Mouse (Mus musculus) hindlimb bud, embryonic 11.5 days (tissue): ENCODE results near the gene Snd1.

Experiments used
- DNase-seq: peaks from one replicate; pipeline ENCODE4 v3.0.0-alpha.2; 2012; ENCODE audit warnings: low read depth, low spot score; ENCODE audit errors: extremely low spot score

Snd1 gene

DNA sequence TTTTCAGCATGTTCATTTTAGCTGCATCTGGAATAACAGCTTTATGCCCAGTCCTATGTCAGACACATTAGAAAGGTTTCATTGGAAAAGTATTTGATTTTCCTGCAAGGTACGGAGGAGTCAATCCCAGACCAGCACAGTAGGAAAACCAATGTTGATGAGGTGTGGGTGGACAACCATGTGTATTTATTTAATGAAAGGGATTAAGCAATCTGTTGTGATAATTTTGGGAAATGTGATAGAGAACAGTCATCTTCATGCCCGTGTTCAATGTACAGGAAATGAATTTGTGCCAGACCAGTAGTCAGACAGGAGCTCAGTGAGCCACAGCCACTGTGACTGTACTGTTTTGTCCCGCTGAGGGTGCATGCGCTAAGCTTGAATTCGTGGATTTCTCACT, 212.8 kb downstream of the Snd1 start:
- DNase-seq, result no peak

DNA sequence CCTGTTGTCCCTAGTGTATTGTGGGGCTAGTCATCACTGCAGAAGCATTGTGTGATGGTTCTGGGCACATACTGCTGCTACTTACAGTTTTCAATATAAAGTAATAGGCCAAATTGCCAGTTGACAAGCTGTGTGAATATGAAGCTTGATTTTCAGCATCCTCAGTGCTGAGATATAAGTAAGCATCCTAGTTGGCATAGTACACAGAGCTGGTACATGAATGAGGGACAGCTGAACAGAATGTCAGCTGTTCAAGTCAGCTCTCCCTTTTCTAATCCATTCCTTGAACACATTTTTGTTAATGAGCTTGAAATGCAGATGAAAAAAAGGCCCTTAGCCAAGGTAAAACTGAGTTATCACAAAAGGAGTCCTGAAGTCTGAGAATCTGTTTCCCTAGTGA, 217.7 kb downstream of the Snd1 start:
- DNase-seq, result no peak

DNA sequence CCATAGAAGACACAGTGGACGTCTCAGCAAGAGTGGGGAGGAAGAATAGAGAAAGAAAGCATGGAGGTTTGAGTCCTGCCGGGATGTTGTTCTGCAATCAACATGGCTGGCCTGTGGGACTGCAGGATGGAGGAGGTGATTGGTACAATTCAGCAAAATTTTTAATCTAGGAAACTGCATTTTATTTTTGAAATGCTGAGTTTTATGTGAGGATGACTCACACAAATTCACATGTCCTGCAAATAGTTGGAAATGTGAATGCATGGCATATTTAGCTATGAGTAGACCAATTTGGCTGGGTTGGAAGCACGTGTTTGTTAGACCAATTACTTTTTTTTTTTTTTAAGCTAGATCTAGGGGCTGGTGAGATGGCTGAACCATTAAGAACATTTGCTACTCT, 222.3 kb downstream of the Snd1 start:
- no peak for DNase-seq

DNA sequence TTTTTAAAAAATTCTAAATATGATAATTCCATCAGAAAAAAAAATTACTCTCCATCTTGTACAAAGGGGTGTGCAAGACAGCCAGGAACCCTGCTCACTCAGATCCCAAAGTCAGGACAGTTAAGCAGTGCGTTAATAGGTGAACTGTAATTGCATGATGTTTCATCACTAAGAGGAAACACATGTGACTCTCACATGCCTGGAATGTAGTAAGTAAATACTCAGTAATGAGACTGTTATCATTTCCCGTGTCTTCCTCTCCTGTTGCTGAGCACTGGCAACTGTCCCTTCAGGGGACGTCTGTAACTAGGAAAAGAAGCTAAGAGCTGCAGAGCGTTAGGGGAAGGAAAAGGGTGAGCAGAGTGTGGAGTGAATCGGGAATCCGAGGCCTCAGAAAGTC, 229.7 kb downstream of the Snd1 start:
- no peak for DNase-seq

DNA sequence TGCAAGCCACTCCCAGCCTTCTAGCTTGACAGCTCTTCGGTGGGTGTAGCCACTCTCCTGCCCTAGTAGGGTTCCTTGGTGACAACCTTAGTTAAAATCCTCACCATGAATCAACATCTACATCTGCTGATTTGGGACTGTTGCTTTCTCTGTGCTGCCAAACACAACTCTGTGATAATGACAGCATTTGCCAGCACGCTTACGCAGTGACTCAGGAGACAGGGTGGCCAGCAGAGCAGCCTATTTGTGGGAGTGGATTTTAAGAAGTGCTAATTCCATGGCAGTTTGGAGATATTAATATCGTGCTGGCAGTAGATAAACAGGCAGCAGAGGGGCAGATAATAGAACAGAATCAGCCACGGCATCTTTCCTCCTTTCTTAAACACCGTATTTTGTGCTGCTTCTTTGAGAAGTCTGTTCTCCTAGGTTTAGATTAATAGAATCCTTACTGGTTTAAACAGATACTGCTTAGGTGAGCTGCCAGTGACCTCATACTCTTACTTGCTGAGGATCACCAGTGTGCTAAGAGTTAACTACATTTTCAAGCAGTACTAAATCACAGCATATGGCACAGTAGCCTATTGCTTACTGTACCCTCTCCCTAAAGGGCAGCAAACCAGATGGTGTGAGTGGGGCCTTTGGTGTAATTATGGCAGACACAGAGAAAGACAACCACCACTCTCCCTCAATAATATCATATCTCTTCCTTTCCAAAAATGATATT, 230.6 kb downstream of the Snd1 start:
- DNase-seq, result no peak

DNA sequence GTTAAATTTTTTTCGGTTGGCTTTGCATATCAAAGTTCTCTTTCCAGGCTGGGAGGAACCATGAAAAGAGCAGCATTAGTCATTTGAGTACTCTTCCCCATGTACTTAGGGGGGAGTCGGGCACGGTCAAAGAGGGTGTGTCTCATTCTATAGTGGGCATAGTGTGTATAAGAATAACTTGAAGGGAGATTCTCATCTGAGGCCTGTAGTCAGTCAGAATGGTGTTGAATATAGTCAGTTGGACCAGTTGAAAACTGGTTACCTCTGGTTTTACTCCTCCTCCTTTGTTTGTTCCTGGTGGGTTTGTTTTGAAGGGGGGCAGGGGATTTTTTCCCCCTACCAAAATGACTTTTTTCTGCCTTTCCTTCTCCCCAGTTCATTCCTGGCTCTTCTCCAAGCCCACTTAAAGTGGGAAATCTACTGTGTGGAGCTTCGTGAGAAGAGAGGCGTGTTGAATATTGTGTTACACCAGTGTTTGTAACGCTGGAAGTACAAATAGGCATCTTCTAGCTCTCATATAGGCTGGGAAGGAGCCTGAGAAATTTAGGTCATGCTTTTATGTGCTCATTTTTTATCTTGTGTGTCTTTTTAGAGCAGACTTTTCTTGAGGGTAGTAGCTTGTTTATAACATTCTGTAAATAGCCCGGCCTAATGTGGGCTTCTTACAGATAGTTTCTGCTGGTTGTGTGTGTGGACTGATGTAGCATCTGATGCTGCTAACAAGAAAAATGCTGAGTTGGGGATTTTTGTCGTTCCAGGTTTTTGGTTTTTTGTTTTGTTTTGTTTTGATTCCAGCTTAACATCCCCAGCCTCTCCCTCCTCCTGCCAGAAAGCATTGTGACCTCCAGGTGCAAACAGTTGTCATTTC, 231.4 kb downstream of the Snd1 start:
- DNase-seq, result no peak

DNA sequence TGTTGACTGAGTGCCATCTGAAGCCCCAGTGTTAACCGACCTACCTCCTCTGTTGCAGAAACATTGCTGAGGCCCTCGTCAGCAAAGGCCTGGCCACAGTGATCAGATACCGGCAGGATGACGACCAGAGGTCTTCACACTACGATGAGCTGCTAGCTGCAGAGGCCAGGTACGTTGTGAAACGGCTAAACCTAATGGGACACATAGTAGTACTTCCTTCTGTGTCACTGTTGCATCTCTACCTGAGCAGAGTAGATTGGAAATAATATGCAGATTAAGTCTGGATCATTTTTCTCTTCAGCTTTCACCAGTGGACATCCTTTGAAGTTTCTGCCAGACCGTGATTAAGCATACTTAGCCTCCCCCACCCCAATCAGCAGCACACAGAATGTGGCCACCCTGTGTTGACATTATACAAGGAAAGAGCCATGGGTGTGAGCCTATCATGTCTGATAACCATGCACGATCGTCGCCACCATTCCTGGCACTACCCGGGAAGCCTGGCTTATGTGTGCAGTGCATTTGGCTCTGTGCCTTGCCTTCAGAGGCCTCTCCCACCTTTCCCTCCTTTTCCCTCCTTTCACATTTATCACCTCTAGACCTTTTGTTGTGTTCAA, 232.1 kb downstream of the Snd1 start:
- no peak for DNase-seq

DNA sequence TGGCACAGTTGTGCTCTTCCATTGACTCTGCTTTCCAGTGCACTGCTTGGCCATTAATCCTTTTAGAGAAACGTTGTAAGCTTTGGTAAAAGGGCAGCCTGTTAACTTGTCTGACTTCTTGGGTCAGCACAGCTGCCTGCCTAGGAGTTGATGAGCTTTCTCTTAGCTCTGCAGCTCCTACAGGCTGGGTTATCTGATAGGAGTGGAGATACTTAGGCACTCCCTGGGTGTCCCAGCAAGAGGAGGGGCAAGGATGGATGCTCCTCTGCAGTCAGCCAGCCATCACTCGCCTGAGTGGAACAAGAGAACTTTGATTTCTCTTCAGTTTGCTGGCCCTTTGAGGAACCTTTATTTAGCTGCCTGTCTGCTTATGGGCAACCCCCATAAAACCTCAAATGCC, 235.1 kb downstream of the Snd1 start:
- DNase-seq, result no peak

DNA sequence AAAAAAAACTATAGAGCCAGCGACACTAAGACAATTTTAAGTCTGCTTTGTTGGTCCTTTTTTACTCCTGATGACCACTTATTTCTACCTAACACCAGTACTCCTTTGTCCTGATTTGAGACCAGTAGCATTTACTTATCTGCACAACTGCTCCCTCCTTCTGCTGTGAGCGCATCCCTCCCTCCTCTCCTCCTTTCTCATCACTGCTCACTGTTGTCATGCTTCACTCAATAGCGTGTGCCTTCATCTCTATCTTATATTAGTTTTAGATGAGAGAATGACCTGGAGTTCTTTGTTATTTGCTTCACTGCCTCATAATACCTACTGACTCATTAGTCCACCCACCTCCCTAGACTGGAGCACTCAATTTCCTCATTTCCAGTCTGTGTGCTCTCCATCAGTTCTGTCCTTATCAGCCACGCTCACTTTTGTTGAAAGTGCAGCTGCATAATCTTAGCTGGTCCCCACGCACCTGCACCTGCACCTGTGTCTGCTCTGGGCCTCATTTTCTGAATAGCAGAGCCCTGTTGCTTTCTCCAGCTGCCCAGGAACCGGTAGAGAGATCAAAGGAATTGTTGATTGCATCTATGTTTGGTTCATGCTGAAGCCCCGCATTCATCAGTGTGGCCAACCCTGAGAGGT, 242.4 kb downstream of the Snd1 start:
- no peak for DNase-seq

DNA sequence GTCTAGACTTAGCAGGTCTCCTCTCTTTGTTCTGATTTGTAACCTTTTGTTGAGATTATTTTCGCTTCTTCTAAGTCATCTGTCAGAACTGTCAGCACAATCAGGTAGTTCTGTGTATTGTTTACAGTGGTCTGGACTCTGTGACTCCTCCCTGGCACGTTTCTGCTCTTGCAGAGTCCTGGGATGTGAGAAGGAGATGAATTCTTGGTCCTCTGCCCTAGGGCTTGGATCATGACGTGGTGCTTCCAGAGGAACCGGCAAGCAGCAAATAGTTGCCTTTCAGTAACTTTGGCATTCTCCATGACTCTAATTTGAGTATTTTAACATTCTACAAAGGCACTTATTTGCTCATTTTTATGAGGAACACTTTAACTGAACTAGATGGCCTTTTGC, 242.9 kb downstream of the Snd1 start:
- DNase-seq, result no peak

DNA sequence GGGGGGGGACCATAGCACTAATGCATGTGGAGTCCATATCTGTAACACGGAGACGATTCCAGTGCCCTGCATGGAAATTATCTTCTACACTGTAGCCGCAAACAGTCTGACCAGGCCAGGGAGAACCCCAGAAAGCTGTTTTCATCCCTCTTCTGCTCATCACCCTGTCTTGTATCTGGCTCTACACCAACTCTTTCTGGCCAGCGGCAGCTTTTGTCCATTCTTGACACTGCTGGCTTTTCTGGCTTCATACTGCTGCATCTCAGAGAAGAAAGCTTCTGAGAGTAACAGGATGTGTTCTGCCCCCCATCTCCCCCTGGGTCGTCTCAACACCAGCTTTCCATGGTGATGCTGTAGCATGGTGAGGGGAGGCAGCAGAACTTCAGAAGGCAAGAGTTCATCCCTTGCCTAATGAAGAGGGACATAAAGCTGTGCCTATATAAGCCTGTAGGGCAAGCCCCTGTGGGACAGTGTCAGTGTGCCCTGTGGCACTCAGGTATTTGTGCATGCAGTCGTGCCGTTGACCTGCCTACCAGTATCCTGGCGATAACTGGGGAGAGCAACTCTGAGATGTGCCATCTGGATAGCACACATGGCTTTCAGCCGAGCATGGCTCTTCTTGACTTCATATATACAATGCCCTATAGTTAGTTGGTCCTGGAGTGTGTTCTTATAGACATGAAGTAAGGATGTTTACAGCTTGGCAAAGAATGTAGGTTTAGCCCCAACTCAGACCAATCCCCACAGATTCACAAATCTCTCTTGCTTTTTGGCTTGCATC, 245.6 kb downstream of the Snd1 start:
- no peak for DNase-seq

DNA sequence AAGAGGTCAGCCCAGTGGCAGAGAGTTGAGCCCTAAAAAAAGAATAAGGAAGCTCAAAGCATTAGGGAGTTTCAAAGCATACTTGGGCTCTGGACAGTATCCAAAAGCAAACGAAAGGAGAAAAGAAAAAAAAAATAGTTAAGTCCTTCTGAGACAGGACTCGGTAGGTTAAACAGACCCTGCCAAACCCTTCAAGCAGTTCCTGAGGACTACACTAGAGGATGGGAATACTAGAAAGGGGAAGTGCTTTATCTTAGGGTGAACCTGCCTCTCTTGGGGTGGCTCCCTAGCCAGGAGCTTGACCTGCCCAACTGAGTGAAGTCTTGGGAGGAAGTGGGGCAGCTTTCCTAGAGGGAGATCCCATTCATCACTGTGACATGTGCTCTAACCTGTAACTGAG, 248.1 kb downstream of the Snd1 start:
- DNase-seq, result no peak

DNA sequence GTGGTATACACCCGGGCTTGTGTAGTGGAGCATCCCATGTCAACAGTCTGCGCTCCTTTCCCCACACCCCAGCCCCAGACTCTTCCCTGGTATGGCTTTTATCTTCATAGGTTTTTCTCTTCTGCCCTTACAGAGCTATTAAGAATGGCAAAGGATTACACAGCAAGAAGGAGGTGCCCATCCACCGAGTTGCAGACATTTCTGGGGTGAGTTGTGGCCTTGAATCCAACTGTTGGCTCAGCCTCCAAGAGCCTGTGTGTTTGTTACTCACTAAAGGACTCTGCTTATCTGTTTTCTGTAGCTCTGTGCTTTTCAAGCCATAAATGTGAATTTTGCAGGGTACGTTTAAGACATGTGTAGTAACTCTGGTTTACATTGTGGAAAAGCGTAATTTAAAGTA, 249.8 kb downstream of the Snd1 start:
- no peak for DNase-seq

DNA sequence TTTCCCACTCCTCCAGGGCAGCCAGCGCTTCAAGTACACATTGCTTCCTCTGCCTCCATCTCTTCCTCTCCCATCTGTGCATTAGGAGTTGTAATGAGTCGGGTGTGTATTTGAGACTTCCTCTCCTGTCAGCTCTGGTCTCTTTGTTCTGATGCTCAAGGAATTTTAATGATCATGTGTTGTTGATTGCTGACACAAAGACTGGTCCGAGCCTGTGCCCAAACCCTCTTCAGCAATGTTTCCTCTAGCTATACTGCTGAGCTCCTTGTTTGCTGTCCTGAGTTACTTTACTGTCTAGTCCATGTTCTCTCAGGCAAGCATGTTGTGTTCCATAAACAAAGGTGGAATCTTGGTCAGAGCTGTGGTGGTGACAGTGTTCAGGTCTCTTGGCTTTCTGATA, 254.3 kb downstream of the Snd1 start:
- no peak for DNase-seq

DNA sequence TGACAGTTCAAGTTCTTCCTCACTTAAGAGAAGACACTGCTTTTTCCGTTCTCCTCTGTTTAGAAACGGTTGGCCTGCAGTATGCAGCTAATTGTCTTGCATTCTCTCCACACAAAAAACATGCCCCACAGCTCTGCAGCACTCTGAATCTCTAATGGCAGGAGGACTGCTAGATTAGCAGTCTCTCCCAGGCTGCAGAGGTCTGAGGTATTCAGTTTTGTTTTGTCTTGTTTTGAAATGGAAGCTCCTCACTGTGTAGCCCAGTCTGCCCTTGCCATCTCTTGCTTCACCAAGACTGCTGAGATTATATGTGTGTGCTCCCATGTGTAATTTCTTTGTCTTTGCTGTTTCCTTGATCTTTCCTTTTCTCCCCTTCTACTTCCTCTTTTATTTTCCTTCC, 254.7 kb downstream of the Snd1 start:
- DNase-seq, result no peak

DNA sequence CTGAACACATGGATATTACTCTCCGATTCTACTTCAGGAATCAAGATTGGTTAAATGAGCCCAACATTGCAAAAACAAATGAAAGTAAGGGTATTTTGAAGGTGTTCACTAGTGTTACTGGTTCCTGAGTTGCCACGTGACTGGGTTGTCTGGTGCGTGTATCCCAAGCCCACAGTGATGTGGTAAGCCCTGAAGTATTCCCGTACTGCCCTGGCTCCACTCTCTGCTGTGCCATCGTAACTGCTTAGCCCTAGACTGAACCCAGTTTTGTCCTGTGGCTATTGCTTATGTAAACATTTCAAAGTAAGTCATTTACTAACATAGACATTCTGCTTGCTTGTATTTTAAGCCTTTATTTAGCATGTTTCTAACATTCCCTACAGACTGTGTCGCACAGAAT, 256.3 kb downstream of the Snd1 start:
- no peak for DNase-seq

DNA sequence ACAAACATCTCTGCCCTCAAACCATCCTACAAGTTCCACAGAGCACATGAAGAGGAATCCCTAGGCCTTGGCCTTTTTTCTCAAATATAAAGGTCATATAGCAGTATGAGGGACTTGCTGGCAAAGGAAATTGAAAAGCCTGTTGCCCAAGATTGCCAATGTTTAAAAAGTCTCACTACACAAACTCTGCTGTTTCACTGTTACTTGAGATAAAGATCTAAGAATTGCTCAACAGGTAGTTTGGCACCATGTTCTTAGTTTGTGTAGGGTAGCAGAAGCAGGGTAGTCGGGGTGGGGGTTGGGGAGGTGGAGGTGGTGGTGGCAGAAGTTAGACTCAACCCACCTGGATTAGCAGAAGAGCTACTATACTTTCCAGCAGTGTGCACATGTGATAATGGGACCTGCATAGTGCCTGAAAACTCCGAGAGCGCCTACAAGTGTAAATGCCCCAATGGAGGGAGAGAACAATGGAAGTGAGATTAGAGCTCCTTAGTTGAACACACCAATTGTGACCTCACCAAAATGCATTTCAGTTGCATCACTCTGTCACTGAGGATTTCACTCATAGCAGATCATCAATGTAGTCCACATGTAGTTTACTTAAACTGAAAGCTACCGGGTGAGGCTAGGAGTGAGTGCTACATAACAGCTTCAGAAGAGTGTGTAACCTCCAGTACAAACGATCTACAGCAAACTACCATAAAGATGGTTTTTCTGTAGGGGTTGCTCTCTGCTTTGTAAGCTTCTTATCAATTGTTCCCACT, 259.1 kb downstream of the Snd1 start:
- DNase-seq, result no peak

DNA sequence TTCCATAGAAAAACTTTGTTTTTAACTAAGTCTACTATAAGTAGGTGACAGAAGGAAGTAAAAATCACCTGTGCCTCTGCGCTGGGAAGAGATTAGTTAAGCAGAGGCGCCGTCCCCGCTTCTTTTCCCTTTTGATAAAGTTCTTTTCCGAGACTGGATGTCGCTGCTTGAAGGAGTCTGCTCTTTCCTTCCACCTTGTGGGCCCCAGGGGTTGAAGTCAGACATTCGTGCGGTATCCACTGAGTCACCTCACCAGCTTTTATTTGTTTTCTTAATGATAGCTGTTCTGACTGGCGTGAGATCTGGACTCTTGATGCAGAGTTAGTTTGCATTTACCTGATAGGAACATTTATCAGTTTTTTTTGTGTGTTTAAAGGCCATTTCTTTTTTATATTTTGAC, 260.2 kb downstream of the Snd1 start:
- no peak for DNase-seq

DNA sequence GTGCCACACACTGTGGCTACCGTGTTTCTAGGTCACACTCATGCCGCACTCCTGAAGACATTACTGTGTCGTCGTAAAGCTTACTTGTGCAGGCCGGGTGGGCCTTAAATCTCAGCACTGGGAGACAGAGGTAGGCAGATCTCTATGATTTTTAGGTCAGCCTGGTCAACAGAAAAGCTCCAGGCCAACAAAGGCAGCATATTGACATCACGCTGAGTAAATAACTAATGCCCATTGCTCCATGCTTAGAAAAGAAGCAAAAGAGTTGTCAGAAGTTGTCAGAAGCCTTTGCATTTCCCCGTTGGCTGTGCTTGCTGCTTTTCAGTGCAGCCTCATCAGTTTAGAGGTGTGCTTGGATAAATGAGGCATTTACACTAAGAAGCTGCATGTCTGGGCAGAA, 261.7 kb downstream of the Snd1 start:
- DNase-seq, result no peak

DNA sequence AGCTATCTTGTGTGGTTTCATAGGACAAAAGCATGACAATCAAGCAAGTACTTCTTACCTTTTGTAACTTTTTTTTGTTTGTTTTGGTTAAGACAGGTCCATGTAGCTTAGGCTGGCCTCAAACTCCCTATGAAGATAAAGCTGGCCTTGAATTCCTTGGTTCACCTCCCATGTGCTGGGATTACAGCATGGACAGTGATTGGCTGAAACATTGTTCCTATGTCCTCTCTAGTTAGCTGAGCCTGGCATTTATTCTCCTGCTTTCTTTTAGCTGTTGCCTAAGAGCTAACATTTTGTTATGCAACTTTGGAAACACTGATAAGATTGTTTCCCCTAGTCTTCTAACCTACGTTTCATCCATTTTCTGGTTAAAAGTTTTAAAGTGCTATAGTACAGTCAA, 262.7 kb downstream of the Snd1 start:
- no peak for DNase-seq
